Mouse (Mus musculus) liver, embryonic 12.5 days (tissue): Measurements from ENCODE around the gene Slc44a5. TPM values are rescaled to one million over a fixed set of nuclear protein-coding genes. Genes with fewer than 3 reads are reported as not detected.
A peak's percentile ranks its signal among the peaks of the same experiment; 100 is the strongest.

ENCODE experiments used
- ATAC-seq: fragments of 200-750 bp; cut with Nextera tagmentation; 2 replicates; pipeline ENCODE4 v1.8.0; 2017; ENCODE audit warnings: moderate number of reproducible peaks, mild to moderate bottlenecking, moderate library complexity
- H3K27ac ChIP-seq: fragments of 300-500 bp; sonication (generic); 2 replicates; pipeline ENCODE4 v1.5.1; 2016; ENCODE audit warnings: mild to moderate bottlenecking
- H3K27me3 ChIP-seq: fragments of 300-500 bp; sonication (generic); replicated peaks from 2 replicates; pipeline ENCODE4 v1.6.1; 2016; ENCODE audit warnings: mild to moderate bottlenecking, moderate library complexity
- H3K36me3 ChIP-seq: fragments of 300-500 bp; sonication (generic); 2 replicates; pipeline ENCODE4 v1.6.1; 2016; ENCODE audit warnings: mild to moderate bottlenecking, moderate library complexity
- H3K4me1 ChIP-seq: fragments of 300-500 bp; sonication (generic); 2 replicates; pipeline ENCODE4 v1.6.1; 2016
- H3K4me2 ChIP-seq: fragments of 300-500 bp; sonication (generic); 2 replicates; pipeline ENCODE4 v1.6.1; 2016; ENCODE audit warnings: mild to moderate bottlenecking, moderate library complexity
- H3K4me3 ChIP-seq: fragments of 300-500 bp; sonication (generic); 2 replicates; pipeline ENCODE4 v1.5.1; 2016; ENCODE audit warnings: mild to moderate bottlenecking, moderate library complexity
- H3K9ac ChIP-seq: fragments of 300-500 bp; sonication (generic); 2 replicates; pipeline ENCODE4 v1.6.1; 2016; ENCODE audit warnings: mild to moderate bottlenecking, moderate library complexity
- H3K9me3 ChIP-seq: fragments of 300-500 bp; sonication (generic); replicated peaks from 2 replicates; pipeline ENCODE4 v1.6.1; 2016; ENCODE audit warnings: mild to moderate bottlenecking, moderate library complexity
- WGBS: fragments of 180-500 bp; shearing (Covaris S2); methylation state at CpG from one replicate; pipeline ENCODE4 v1.1.7; 2016; ENCODE audit not compliant: insufficient replicate concordance; 5-methylcytosine and 5-hydroxymethylcytosine counted together
- polyA plus RNA-seq: library from polyadenylated mRNA; unstranded; fragments of >200 nt; fragmentation: Nextera tagmentation; extraction: Ambion mirVana; gene quantifications from 2 replicates; pipeline ENCODE4 v1.2.1, GENCODE M21; 2016

The Slc44a5 gene
- polyA plus RNA-seq, 1 experiment from 2014 or later = 0.20 TPM

- ATAC-seq = no peak
- Histone ChIP-seq H3K4me2 (peak overlapping the region; percentile 65), H3K9ac (no peak overlapping the region), H3K4me1 (0 out of 2 replicates have a peak, but pooled peaks cover 6% of the 10 kb centered on the region), H3K36me3 (no peaks in the 10 kb centered on the region), H3K9me3 (no peaks in the 10 kb centered on the region; the same call in 1 of the 2 replicates), H3K27ac (no peak overlapping the region), H3K4me3 (peak overlapping the region; percentile 46), H3K27me3 (peaks cover 80% of the 10 kb centered on the region)
- WGBS = 15% methylated on average over 18 of the region's 21 CpGs
These were observed 919 bp downstream of the Slc44a5 start for GRCm38 (mm10) chr3:153973949-153974760.

GRCm38 (mm10) chr3:153975060-153975459, 1.8 kb downstream of the Slc44a5 start:
- no peaks in the 10 kb centered on the region for H3K36me3 ChIP-seq
- peaks cover 84% of the 10 kb centered on the region for H3K27me3 ChIP-seq
- H3K4me3 ChIP-seq = no peak overlapping the region
- H3K4me2 ChIP-seq = no peak overlapping the region
- ATAC-seq = no peak
- WGBS = 16% methylated on average over 6 of the region's 6 CpGs
- H3K4me1 ChIP-seq = 0 out of 2 replicates have a peak, but pooled peaks cover 6% of the 10 kb centered on the region
- no peak overlapping the region for H3K9ac ChIP-seq
- no peak overlapping the region for H3K27ac ChIP-seq
- H3K9me3 ChIP-seq = no peaks in the 10 kb centered on the region

- H3K4me3 ChIP-seq = no peak overlapping the region
- H3K9ac ChIP-seq = no peak overlapping the region
- H3K4me2 ChIP-seq = no peak overlapping the region
- no peak overlapping the region for H3K27ac ChIP-seq
- H3K27me3 ChIP-seq = peaks cover 76% of the 10 kb centered on the region
- H3K4me1 ChIP-seq = 0 out of 2 replicates have a peak, but pooled peaks cover 6% of the 10 kb centered on the region
- 46% methylated on average over 7 of the region's 7 CpGs for WGBS
- no peaks in the 10 kb centered on the region for H3K9me3 ChIP-seq
- ATAC-seq = no peak
- no peaks in the 10 kb centered on the region for H3K36me3 ChIP-seq
These were observed 2.6 kb downstream of the Slc44a5 start for GRCm38 (mm10) chr3:153975791-153976190.

- 50% methylated on average over 2 of the region's 2 CpGs for WGBS
These were observed 7.4 kb downstream of the Slc44a5 start for GRCm38 (mm10) chr3:153980611-153981010.

GRCm38 (mm10) chr3:153984428-153985340, 11.4 kb downstream of the Slc44a5 start:
- H3K4me1 ChIP-seq = no peaks in the 10 kb centered on the region
- no peaks in the 10 kb centered on the region for H3K9me3 ChIP-seq
- H3K27ac ChIP-seq = no peak overlapping the region
- no peak for ATAC-seq
- H3K4me3 ChIP-seq = no peak overlapping the region
- no peaks in the 10 kb centered on the region for H3K36me3 ChIP-seq
- H3K9ac ChIP-seq = no peak overlapping the region
- 44% methylated on average over 10 of the region's 10 CpGs for WGBS
- H3K27me3 ChIP-seq = peaks cover 2% of the 10 kb centered on the region
- no peak overlapping the region; the same call in 1 of the 2 replicates for H3K4me2 ChIP-seq

More at GRCm38 (mm10) chr3:153980611-153981010, 7.4 kb downstream of the Slc44a5 start:
- no peaks in the 10 kb centered on the region for H3K4me1 ChIP-seq
- H3K4me2 ChIP-seq = no peak overlapping the region
- no peak overlapping the region for H3K4me3 ChIP-seq
- H3K27me3 ChIP-seq = peaks cover 29% of the 10 kb centered on the region
- no peak overlapping the region for H3K9ac ChIP-seq
- ATAC-seq = no peak
- H3K36me3 ChIP-seq = no peaks in the 10 kb centered on the region
- H3K27ac ChIP-seq = no peak overlapping the region
- no peaks in the 10 kb centered on the region for H3K9me3 ChIP-seq

GRCm38 (mm10) chr3:153999797-154000528, 26.7 kb downstream of the Slc44a5 start:
- 62% methylated on average over 5 of the region's 5 CpGs for WGBS
- Histone ChIP-seq H3K4me1 (peaks cover 23% of the 10 kb centered on the region), H3K27me3 (peaks cover 9% of the 10 kb centered on the region; the same call in 1 of the 2 replicates), H3K9ac (no peak overlapping the region), H3K27ac (peak overlapping the region; percentile 72; the same call in 1 of the 2 replicates), H3K4me3 (no peak overlapping the region), H3K36me3 (no peaks in the 10 kb centered on the region), H3K9me3 (no peaks in the 10 kb centered on the region), H3K4me2 (0 out of 2 replicates have a peak overlapping the region, but pooled peaks have one; percentile 12)
- ATAC-seq = peak; percentile 94

- H3K4me2 ChIP-seq = no peak overlapping the region
- 68% methylated on average over 5 of the region's 5 CpGs for WGBS
- H3K4me1 ChIP-seq = peaks cover 23% of the 10 kb centered on the region
- H3K27ac ChIP-seq = no peak overlapping the region
- H3K9ac ChIP-seq = no peak overlapping the region
- H3K36me3 ChIP-seq = no peaks in the 10 kb centered on the region
- H3K4me3 ChIP-seq = no peak overlapping the region
- H3K27me3 ChIP-seq = peaks cover 9% of the 10 kb centered on the region; the same call in 1 of the 2 replicates
- no peaks in the 10 kb centered on the region for H3K9me3 ChIP-seq
- no peak for ATAC-seq
These were observed 28.1 kb downstream of the Slc44a5 start for GRCm38 (mm10) chr3:154001348-154001747.

- H3K9ac ChIP-seq = no peak overlapping the region
- H3K27ac ChIP-seq = no peak overlapping the region
- no peak for ATAC-seq
- no peaks in the 10 kb centered on the region for H3K9me3 ChIP-seq
- no peak overlapping the region for H3K4me3 ChIP-seq
- WGBS = 82% methylated on average over 4 of the region's 4 CpGs
- H3K4me2 ChIP-seq = no peak overlapping the region
- H3K36me3 ChIP-seq = no peaks in the 10 kb centered on the region
- H3K4me1 ChIP-seq = no peaks in the 10 kb centered on the region
- H3K27me3 ChIP-seq = peaks cover 17% of the 10 kb centered on the region; the same call in 1 of the 2 replicates
These were observed 73.6 kb downstream of the Slc44a5 start for GRCm38 (mm10) chr3:154046876-154047275.

- no peak for ATAC-seq
These were observed 80.1 kb downstream of the Slc44a5 start for GRCm38 (mm10) chr3:154053331-154053730.

GRCm38 (mm10) chr3:154057464-154057863, 84.2 kb downstream of the Slc44a5 start:
- peak; percentile 81 for ATAC-seq
- Histone ChIP-seq H3K27ac (no peak overlapping the region), H3K27me3 (peaks cover 4% of the 10 kb centered on the region; the same call in 1 of the 2 replicates), H3K9me3 (no peaks in the 10 kb centered on the region), H3K4me2 (peak overlapping the region; percentile 46; the same call in 1 of the 2 replicates), H3K4me1 (peaks cover 19% of the 10 kb centered on the region), H3K4me3 (no peak overlapping the region), H3K9ac (no peak overlapping the region), H3K36me3 (no peaks in the 10 kb centered on the region)
- 28% methylated on average over 2 of the region's 2 CpGs for WGBS

More at GRCm38 (mm10) chr3:154053331-154053730, 80.1 kb downstream of the Slc44a5 start:
- no peaks in the 10 kb centered on the region for H3K9me3 ChIP-seq
- no peak overlapping the region for H3K9ac ChIP-seq
- peaks cover 18% of the 10 kb centered on the region; the same call in 1 of the 2 replicates for H3K27me3 ChIP-seq
- H3K36me3 ChIP-seq = no peaks in the 10 kb centered on the region
- H3K4me1 ChIP-seq = peaks cover 13% of the 10 kb centered on the region
- H3K4me3 ChIP-seq = no peak overlapping the region
- WGBS = 57% methylated on average over 7 of the region's 7 CpGs
- H3K27ac ChIP-seq = no peak overlapping the region
- no peak overlapping the region for H3K4me2 ChIP-seq

GRCm38 (mm10) chr3:154058200-154058599, 85.0 kb downstream of the Slc44a5 start:
- WGBS = 41% methylated on average over 5 of the region's 5 CpGs
- H3K9me3 ChIP-seq = no peaks in the 10 kb centered on the region
- no peak overlapping the region for H3K9ac ChIP-seq
- H3K27ac ChIP-seq = no peak overlapping the region; the same call in 1 of the 2 replicates
- no peak overlapping the region for H3K4me3 ChIP-seq
- peak overlapping the region; percentile 46 for H3K4me2 ChIP-seq
- peak; percentile 77 for ATAC-seq
- peaks cover 4% of the 10 kb centered on the region; the same call in 1 of the 2 replicates for H3K27me3 ChIP-seq
- no peaks in the 10 kb centered on the region for H3K36me3 ChIP-seq
- peaks cover 19% of the 10 kb centered on the region for H3K4me1 ChIP-seq
